Mouse (Mus musculus) midbrain, embryonic 12.5 days (tissue): ENCODE measurements around the gene Paqr4. TPM values are rescaled to one million over a fixed set of nuclear protein-coding genes. Genes with fewer than 3 reads are reported as not detected.

Experiments used
- polyA plus RNA-seq: library from polyadenylated mRNA; unstranded; fragments of >200 nt; fragmentation: Nextera tagmentation; extraction: Ambion mirVana; gene quantifications from 2 replicates; pipeline ENCODE4 v1.2.1, GENCODE M21; 2016

Paqr4 gene
- polyA plus RNA-seq, 1 experiment from 2014 or later, result 40.4 TPM

Other genes starting within 250 kb of the Paqr4 start
- 21.8 and 22.4 TPM in 2 replicates for gene Zfp213, start 176.6 kb downstream of the Paqr4 start, polyA plus RNA-seq
- 24.1 and 25.9 TPM in 2 replicates for gene Zfp13, start 141.4 kb downstream of the Paqr4 start, polyA plus RNA-seq
- 0.16 TPM in 1 of 2 replicates, not detected in the other for gene Zscan10, start 140.0 kb downstream of the Paqr4 start, polyA plus RNA-seq
- gene Mmp25, start 95.6 kb downstream of the Paqr4 start, polyA plus RNA-seq, result 1.5 and 1.7 TPM in 2 replicates
- 0.14 and 0.26 TPM in 2 replicates for gene Bicdl2, start 80.4 kb downstream of the Paqr4 start, polyA plus RNA-seq
- gene Hcfc1r1, start 67.3 kb downstream of the Paqr4 start, polyA plus RNA-seq, result 52.2 and 52.8 TPM in 2 replicates
- gene Thoc6, start 67.0 kb downstream of the Paqr4 start, polyA plus RNA-seq, result 46.7 and 48.5 TPM in 2 replicates
- 2.2 and 2.5 TPM in 2 replicates for gene Tnfrsf12a, start 63.4 kb downstream of the Paqr4 start, polyA plus RNA-seq
- gene Cldn6, start 61.6 kb downstream of the Paqr4 start, polyA plus RNA-seq, result 1.7 and 2.8 TPM in 2 replicates
- gene Cldn9, start 56.8 kb downstream of the Paqr4 start, polyA plus RNA-seq, result 0.84 TPM in 2 replicates
- 0.14 TPM in 1 of 2 replicates, not detected in the other for gene 1520401A03Rik, start 18.1 kb downstream of the Paqr4 start, polyA plus RNA-seq
- 36.9 and 40.8 TPM in 2 replicates for gene Pkmyt1, start 14.5 kb downstream of the Paqr4 start, polyA plus RNA-seq
- gene Kremen2, start 5.0 kb upstream of the Paqr4 start, polyA plus RNA-seq, result 1.2 and 1.5 TPM in 2 replicates
- 212 and 220 TPM in 2 replicates for gene Flywch1, start 30.7 kb upstream of the Paqr4 start, polyA plus RNA-seq
- gene Flywch2, start 45.2 kb upstream of the Paqr4 start, polyA plus RNA-seq, result 33.6 and 37.2 TPM in 2 replicates
- gene Srrm2, start 49.7 kb upstream of the Paqr4 start, polyA plus RNA-seq, result 736 and 744 TPM in 2 replicates
- gene Elob, start 88.3 kb upstream of the Paqr4 start, polyA plus RNA-seq, result 1,125 and 1,165 TPM in 2 replicates
- gene Prss33, start 95.2 kb upstream of the Paqr4 start, polyA plus RNA-seq, result 0.48 and 0.76 TPM in 2 replicates
- gene Prss32, start 103.0 kb upstream of the Paqr4 start, polyA plus RNA-seq, result not detected in 2 replicates
- gene Prss41, start 103.3 kb upstream of the Paqr4 start, polyA plus RNA-seq, result 0.82 and 0.91 TPM in 2 replicates
- gene Prss21, start 127.2 kb upstream of the Paqr4 start, polyA plus RNA-seq, result not detected in 2 replicates
- gene Dcpp1, start 140.0 kb upstream of the Paqr4 start, polyA plus RNA-seq, result not detected in 2 replicates
- gene Dcpp2, start 140.0 kb upstream of the Paqr4 start, polyA plus RNA-seq, result not detected in 2 replicates
- not detected in 2 replicates for gene Dcpp3, start 176.6 kb upstream of the Paqr4 start, polyA plus RNA-seq
- gene Sbp, start 200.8 kb upstream of the Paqr4 start, polyA plus RNA-seq, result not detected in 2 replicates
- gene Sbpl, start 214.4 kb upstream of the Paqr4 start, polyA plus RNA-seq, result not detected in 2 replicates
- not detected in 2 replicates for gene Prss30, start 239.7 kb upstream of the Paqr4 start, polyA plus RNA-seq